ENCODE assay signal across 26 mouse cellular contexts in the genomic region with DNA sequence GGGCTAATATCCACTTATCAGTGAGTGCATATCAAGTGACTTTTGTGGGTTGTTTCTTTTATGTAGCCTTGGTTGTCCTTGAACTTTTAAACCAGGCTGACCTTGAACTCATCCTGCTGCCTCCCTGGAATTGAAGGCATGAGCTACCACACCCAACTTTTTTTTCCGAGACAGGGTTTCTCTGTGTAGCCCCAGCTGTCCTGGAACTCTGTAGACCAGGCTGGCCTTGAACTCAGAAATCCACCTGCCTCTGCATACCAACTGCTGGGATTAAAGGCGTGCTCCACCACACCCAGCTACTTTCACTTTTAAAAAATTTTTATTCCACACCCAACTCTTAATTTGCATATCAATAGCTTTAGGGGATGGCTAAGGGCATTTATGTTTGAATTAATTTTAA. TPM values are rescaled to one million over a fixed set of nuclear protein-coding genes. Genes with fewer than 3 reads are reported as not detected.
A peak's percentile ranks its signal among the peaks of the same experiment; 100 is the strongest.
DNase-seq lines count a peak whose midpoint lies in the region; ATAC-seq and TF ChIP-seq lines count a peak whose summit lies in the region.
"Had no signal": no experiment of that assay in that cellular context is flagged by ENCODE, and none has a peak within 500 bp of the region (broad histone marks: within the 10 kb centered on the region; RNA-seq: fewer than 3 reads in every experiment).

No protein-coding gene starts in this region.

- H3K27ac ChIP-seq in ES-Bruce4 (ENCODE audit: insufficient read depth, low read length) = no peak overlapping the region
- H3K27ac ChIP-seq in ES-E14 (ENCODE audit: insufficient read depth, low read depth, low read length, poor library complexity, severe bottlenecking) = peak overlapping the region; percentile 79; the same call in 1 of the 2 replicates
- H3K27ac ChIP-seq in midbrain, embryonic 16.5 days (ENCODE audit: low read length) = no peak overlapping the region
- H3K27ac ChIP-seq: embryonic facial prominence, embryonic 13.5 days; embryonic facial prominence, embryonic 15.5 days; forebrain, embryonic 10.5 days; forebrain, embryonic 12.5 days had no signal

- ATAC-seq in midbrain, embryonic 16.5 days = no peak
- ATAC-seq: forebrain, embryonic 14.5 days; forebrain, embryonic 16.5 days had no signal

- H3K36me3 ChIP-seq in ES-Bruce4 (ENCODE audit: control insufficient read depth, insufficient read depth, low read length, poor library complexity, severe bottlenecking) (peaks cover 18% of the 10 kb centered on the region), ES-E14 (ENCODE audit: control insufficient read depth, insufficient read depth, low read length, poor library complexity, severe bottlenecking) (peaks cover 25% of the 10 kb centered on the region)
- H3K36me3 ChIP-seq in midbrain, embryonic 16.5 days (ENCODE audit: control insufficient read depth, insufficient read depth, low read length) = peaks cover 24% of the 10 kb centered on the region

- peak; percentile 70; the same call in 1 of the 2 replicates for TF ChIP-seq EP300 in ES-Bruce4 (IDR thresholded peaks at IDR 0.05; ENCODE audit: insufficient read depth, low read depth, low read length)

- H3K9me3 ChIP-seq in ES-Bruce4 (replicated peaks; ENCODE audit: control insufficient read depth, insufficient read depth, low read length, poor library complexity, severe bottlenecking) (no peaks in the 10 kb centered on the region), ES-E14 (ENCODE audit: control insufficient read depth, insufficient read depth, low read depth, low read length) (no peaks in the 10 kb centered on the region)
- no peaks in the 10 kb centered on the region for H3K9me3 ChIP-seq in midbrain, embryonic 16.5 days (replicated peaks; ENCODE audit: control insufficient read depth, low read length, poor library complexity, severe bottlenecking)
- H3K9me3 ChIP-seq: embryonic facial prominence, embryonic 13.5 days; embryonic facial prominence, embryonic 15.5 days; forebrain, embryonic 10.5 days; forebrain, embryonic 12.5 days had no signal

- 90% methylated on average over 2 of the region's 2 CpGs for WGBS in midbrain, embryonic 16.5 days

- H3K4me2 ChIP-seq in midbrain, embryonic 16.5 days (ENCODE audit: low read length) = no peak overlapping the region
- H3K4me2 ChIP-seq: embryonic facial prominence, embryonic 13.5 days; embryonic facial prominence, embryonic 15.5 days; forebrain, embryonic 12.5 days had no signal

- H3K4me3 ChIP-seq in ES-Bruce4 (ENCODE audit: low read depth, low read length) (no peak overlapping the region), ES-E14 (ENCODE audit: insufficient read depth in 1 of 2, low read depth in 1 of 2, low read length in 2 of 2, poor library complexity in 1 of 2, severe bottlenecking in 1 of 2) (no peak overlapping the region)
- H3K4me3 ChIP-seq in midbrain, embryonic 16.5 days (ENCODE audit: low read depth, low read length) = no peak overlapping the region
- H3K4me3 ChIP-seq: embryonic facial prominence, embryonic 13.5 days; embryonic facial prominence, embryonic 15.5 days; erythroblast, embryonic 14.5 days; forebrain, embryonic 10.5 days; forebrain, embryonic 12.5 days had no signal

- TF ChIP-seq POLR2A in ES-Bruce4 (IDR thresholded peaks at IDR 0.05; ENCODE audit: insufficient read depth, low read length) = no peak

- in situ Hi-C loops in ES-E14 (cut with MboI; ENCODE audit: low sequenced_read_pairs in 2 of 2, unreplicated experiment in 2 of 2) = no loop called here

- DNase-seq in ES-E14 (ENCODE audit: low read depth, low spot score) = no peak
- DNase-seq in ZHBTc4 (ENCODE audit: low read depth, low spot score) = peak; percentile 90
- DNase-seq in heart, adult 8-10 months (ENCODE audit: low spot score) = no peak
- no peak for DNase-seq in kidney, adult 18-20 months
- DNase-seq: adrenal gland, adult 2 months; adrenal gland, postnatal 10 days; adrenal gland, postnatal 25 days; cerebellum, adult 11 months; cerebellum, adult 18-20 months; cerebellum, adult 8-10 months; cerebellum, adult 9-11 months; cerebellum, postnatal 14 days; cerebellum, postnatal 36 days; embryo, embryonic 11 days had no signal

- no peaks in the 10 kb centered on the region for H3K27me3 ChIP-seq in ES-Bruce4 (ENCODE audit: control insufficient read depth, insufficient read depth, low read length, poor library complexity, severe bottlenecking)
- H3K27me3 ChIP-seq in midbrain, embryonic 16.5 days (ENCODE audit: control insufficient read depth, insufficient read depth, low read depth, low read length) = no peaks in the 10 kb centered on the region
- H3K27me3 ChIP-seq: embryonic facial prominence, embryonic 13.5 days; embryonic facial prominence, embryonic 15.5 days; forebrain, embryonic 12.5 days had no signal

- no peak overlapping the region for H3K9ac ChIP-seq in ES-Bruce4 (ENCODE audit: low read depth, poor library complexity, severe bottlenecking)
- no peak overlapping the region for H3K9ac ChIP-seq in ES-E14 (ENCODE audit: insufficient read depth, low read depth, low read length, poor library complexity, severe bottlenecking)
- no peak overlapping the region for H3K9ac ChIP-seq in midbrain, embryonic 16.5 days (ENCODE audit: low read depth, low read length)
- H3K9ac ChIP-seq: embryonic facial prominence, embryonic 13.5 days; embryonic facial prominence, embryonic 15.5 days; forebrain, embryonic 12.5 days had no signal

- no peak for TF ChIP-seq CTCF in ES-Bruce4 (IDR thresholded peaks at IDR 0.05; ENCODE audit: low read depth, low read length)

- H3K4me1 ChIP-seq in ES-Bruce4 (ENCODE audit: control insufficient read depth, insufficient read depth, low read length) (no peaks in the 10 kb centered on the region), ES-E14 (ENCODE audit: control insufficient read depth in 2 of 2, insufficient read depth in 2 of 2, low read length in 2 of 2, poor library complexity in 1 of 2) (peaks cover 15 to 16% of the 10 kb centered on the region in 2 experiments)
- H3K4me1 ChIP-seq in midbrain, embryonic 16.5 days (ENCODE audit: control insufficient read depth, insufficient read depth, low read length) = peaks cover 15% of the 10 kb centered on the region

TF ChIP-seq in ES-E14, 5 proteins besides CTCF, POLR2A, EP300 and RAD21:
- TF ChIP-seq HCFC1 (IDR thresholded peaks at IDR 0.05; ENCODE audit: borderline replicate concordance, insufficient read depth, low read length) = no peak
- TF ChIP-seq CHD2 (IDR thresholded peaks at IDR 0.05; ENCODE audit: low read depth, low read length) = no peak
- peak; percentile 84; the same call in 1 of the 2 replicates for TF ChIP-seq ZNF384 (IDR thresholded peaks at IDR 0.05; ENCODE audit: low read depth, low read length)

RNA-seq across cellular contexts. Expression of gene Gabarapl2, which starts 3.0 kb away (rescaled TPM):
- 64.2 and 66.4 TPM in 2 replicates for polyA plus RNA-seq in ES-Bruce4 (2011; ENCODE audit: insufficient read depth, insufficient read length, low read depth, missing spikeins)
- total RNA-seq in ES-E14 (2012; rRNA removed) = 112 and 255 TPM in 2 replicates
- total RNA-seq in heart, adult 8-10 months (2022) = 100 to 1,000 TPM; 121 to 131 (median 122) TPM
- 469 and 489 TPM in 2 replicates for polyA plus RNA-seq in midbrain, embryonic 16.5 days (2015; fragmentation: Nextera tagmentation; extraction: Ambion mirVana)

RNA-seq across cellular contexts. Expression of gene Tmem231, which starts 9.9 kb away (rescaled TPM):
- polyA plus RNA-seq in ES-Bruce4 (2011; ENCODE audit: insufficient read depth, insufficient read length, low read depth, missing spikeins) = 16.8 and 18.2 TPM in 2 replicates
- 30.3 and 38.5 TPM in 2 replicates for total RNA-seq in ES-E14 (2012; rRNA removed)
- 1 to 10 TPM; 2.1 to 2.7 (median 2.4) TPM for total RNA-seq in heart, adult 8-10 months (2022)
- 20.9 and 22.4 TPM in 2 replicates for polyA plus RNA-seq in midbrain, embryonic 16.5 days (2015; fragmentation: Nextera tagmentation; extraction: Ambion mirVana)

RNA-seq across cellular contexts. Expression of gene Chst5, which starts 33.3 kb away (rescaled TPM):
- polyA plus RNA-seq in ES-Bruce4 (2011; ENCODE audit: insufficient read depth, insufficient read length, low read depth, missing spikeins) = 0.81 and 1.5 TPM in 2 replicates
- total RNA-seq in ES-E14 (2012; rRNA removed) = 4.0 and 4.4 TPM in 2 replicates
- total RNA-seq in heart, adult 8-10 months (2022) = not detected
- 2.7 and 4.1 TPM in 2 replicates for polyA plus RNA-seq in midbrain, embryonic 16.5 days (2015; fragmentation: Nextera tagmentation; extraction: Ambion mirVana)
- total RNA-seq: adrenal gland, adult 2 months; adrenal gland, postnatal 25 days; common myeloid progenitor, adult 5-6 weeks; MEL had no signal
- polyA plus RNA-seq: adrenal gland, adult 2 months; C2C12; erythroblast, embryonic 14.5 days had no signal

RNA-seq across cellular contexts. Expression of gene Adat1, which starts 48.6 kb away (rescaled TPM):
- 22.0 and 22.3 TPM in 2 replicates for polyA plus RNA-seq in ES-Bruce4 (2011; ENCODE audit: insufficient read depth, insufficient read length, low read depth, missing spikeins)
- total RNA-seq in ES-E14 (2012; rRNA removed) = 11.0 and 14.6 TPM in 2 replicates
- 1 to 10 TPM; 1.5 to 2.1 (median 1.8) TPM for total RNA-seq in heart, adult 8-10 months (2022)
- 8.0 and 9.2 TPM in 2 replicates for polyA plus RNA-seq in midbrain, embryonic 16.5 days (2015; fragmentation: Nextera tagmentation; extraction: Ambion mirVana)
- polyA plus RNA-seq: erythroblast, embryonic 14.5 days had no signal
